Mouse (Mus musculus): ENCODE measurements around the gene Ccdc32. TPM values are rescaled to one million over a fixed set of nuclear protein-coding genes. Genes with fewer than 3 reads are reported as not detected.

The Ccdc32 gene
- polyA plus RNA-seq (2012; fragmentation: generic; extraction: Trizol), result 10 to 100 TPM in 1 of 2 experiments, 1 to 10 TPM in 1; 4.8 to 15.3 TPM

GRCm38 (mm10) chr2:119028941-119029551 is at the start of gene Ccdc32:
Gene Ccdc32 (minus strand): TSS chr2:119029393.

GRCm38 (mm10) chr2:119046649-119047611 is 17.7 kb upstream of the Ccdc32 start, which contains the start of gene Knl1:
Gene Knl1 (plus strand): TSS chr2:119047119.

GRCm38 (mm10) chr2:119034656-119035396 is 5.6 kb upstream of the Ccdc32 start, which contains the start of gene Rpusd2:
Gene Rpusd2 (plus strand): TSS chr2:119034790.

Other genes with a start within 250 kb of the Ccdc32 start
- under 1 TPM in 1 of 2 experiments, not detected in 1; 0.09 TPM for gene Disp2, start 249.7 kb downstream of the Ccdc32 start, polyA plus RNA-seq (2012; fragmentation: generic; extraction: Trizol)
- 100 to 1,000 TPM in 1 of 2 experiments, 10 to 100 TPM in 1; 22.4 to 108 TPM for gene Knstrn, start 215.4 kb downstream of the Ccdc32 start, polyA plus RNA-seq (2012; fragmentation: generic; extraction: Trizol)
- gene Ivd, start 167.4 kb downstream of the Ccdc32 start, polyA plus RNA-seq (2012; fragmentation: generic; extraction: Trizol), result 10 to 100 TPM in 1 of 2 experiments, 1 to 10 TPM in 1; 4.3 to 18.5 TPM
- 10 to 100 TPM in 1 of 2 experiments, 1 to 10 TPM in 1; 2.6 to 10.1 TPM for gene Bahd1, start 129.0 kb downstream of the Ccdc32 start, polyA plus RNA-seq (2012; fragmentation: generic; extraction: Trizol)
- gene Chst14, start 102.9 kb downstream of the Ccdc32 start, polyA plus RNA-seq (2012; fragmentation: generic; extraction: Trizol), result 10 to 100 TPM; 10.5 to 39.8 TPM
- gene Rpusd2, start 5.4 kb upstream of the Ccdc32 start, polyA plus RNA-seq (2012; fragmentation: generic; extraction: Trizol), result 1 to 10 TPM; 1.1 to 1.2 TPM
- under 1 TPM; 0.08 to 0.97 TPM for gene Knl1, start 17.7 kb upstream of the Ccdc32 start, polyA plus RNA-seq (2012; fragmentation: generic; extraction: Trizol)
- gene Rad51, start 83.4 kb upstream of the Ccdc32 start, polyA plus RNA-seq (2012; fragmentation: generic; extraction: Trizol), result 10 to 100 TPM in 1 of 2 experiments, 1 to 10 TPM in 1; 7.9 to 11.4 TPM
- 10 to 100 TPM in 1 of 2 experiments, 1 to 10 TPM in 1; 3.1 to 12.0 TPM for gene Rmdn3, start 127.6 kb upstream of the Ccdc32 start, polyA plus RNA-seq (2012; fragmentation: generic; extraction: Trizol)
- gene Gchfr, start 138.4 kb upstream of the Ccdc32 start, polyA plus RNA-seq (2012; fragmentation: generic; extraction: Trizol), result 100 to 1,000 TPM; 127 to 204 TPM
- gene Gm14137, start 145.1 kb upstream of the Ccdc32 start, polyA plus RNA-seq (2012; fragmentation: generic; extraction: Trizol), result 1 to 10 TPM in 1 of 2 experiments, under 1 TPM in 1; 0.97 to 2.2 TPM
- gene Zfyve19, start 179.2 kb upstream of the Ccdc32 start, polyA plus RNA-seq (2012; fragmentation: generic; extraction: Trizol), result 10 to 100 TPM; 26.7 to 32.6 TPM
- 10 to 100 TPM in 1 of 2 experiments, 1 to 10 TPM in 1; 10.0 to 10.2 TPM for gene Dnajc17, start 179.4 kb upstream of the Ccdc32 start, polyA plus RNA-seq (2012; fragmentation: generic; extraction: Trizol)
- not detected for gene Ppp1r14d, start 200.5 kb upstream of the Ccdc32 start, polyA plus RNA-seq (2012; fragmentation: generic; extraction: Trizol)
- under 1 TPM; 0.01 to 0.38 TPM for gene Spint1, start 208.0 kb upstream of the Ccdc32 start, polyA plus RNA-seq (2012; fragmentation: generic; extraction: Trizol)
- gene Rhov, start 241.9 kb upstream of the Ccdc32 start, polyA plus RNA-seq (2012; fragmentation: generic; extraction: Trizol), result 1 to 10 TPM in 1 of 2 experiments, under 1 TPM in 1; 0.63 to 5.3 TPM